Mouse (Mus musculus) forebrain, embryonic 16.5 days (tissue): ENCODE measurements around the gene Kctd18. TPM values are rescaled to one million over a fixed set of nuclear protein-coding genes. Genes with fewer than 3 reads are reported as not detected.
A peak's percentile ranks its signal among the peaks of the same experiment; 100 is the strongest.

ENCODE experiments used
- ATAC-seq: fragments of 200-750 bp; cut with Nextera tagmentation; 2 replicates; pipeline ENCODE4 v1.8.0; 2017; ENCODE audit warnings: mild to moderate bottlenecking, moderate library complexity
- H3K27ac ChIP-seq: fragments of 300-500 bp; sonication (generic); 2 replicates; pipeline ENCODE4 v1.5.1; 2014; ENCODE audit warnings: low read length, control low read depth
- H3K27me3 ChIP-seq: fragments of 300-500 bp; sonication (generic); replicated peaks from 2 replicates; pipeline ENCODE4 v1.6.1; 2014; ENCODE audit warnings: low read length; ENCODE audit not compliant: control insufficient read depth, insufficient read depth
- H3K36me3 ChIP-seq: fragments of 300-500 bp; sonication (generic); 2 replicates; pipeline ENCODE4 v1.6.1; 2014; ENCODE audit not compliant: control insufficient read depth, insufficient read depth
- H3K4me1 ChIP-seq: fragments of 300-500 bp; sonication (generic); replicated peaks from 2 replicates; pipeline ENCODE4 v1.6.1; 2014; ENCODE audit warnings: low read length; ENCODE audit not compliant: control insufficient read depth, insufficient read depth
- H3K4me2 ChIP-seq: fragments of 300-500 bp; sonication (generic); 2 replicates; pipeline ENCODE4 v1.6.1; 2014; ENCODE audit warnings: mild to moderate bottlenecking, low read length, control low read depth
- H3K4me3 ChIP-seq: fragments of 300-500 bp; sonication (generic); replicated peaks from 2 replicates; pipeline ENCODE4 v1.5.1; 2014; ENCODE audit warnings: mild to moderate bottlenecking, low read length, control low read depth
- H3K9ac ChIP-seq: fragments of 300-500 bp; sonication (generic); replicated peaks from 2 replicates; pipeline ENCODE4 v1.6.1; 2014; ENCODE audit warnings: low read depth, low read length, control low read depth
- H3K9me3 ChIP-seq: fragments of 300-500 bp; sonication (generic); 2 replicates; pipeline ENCODE4 v1.6.1; 2016; ENCODE audit warnings: low read length; ENCODE audit not compliant: control insufficient read depth
- WGBS: fragments of 180-500 bp; shearing (Covaris S2); extraction: QIAGEN DNeasy Blood & Tissue Kit; methylation state at CpG from one replicate; pipeline ENCODE4 v1.1.7; 2014; 5-methylcytosine and 5-hydroxymethylcytosine counted together
- polyA plus RNA-seq: library from polyadenylated mRNA; unstranded; fragments of >200 nt; fragmentation: Nextera tagmentation; extraction: Ambion mirVana; gene quantifications from 2 replicates; pipeline ENCODE4 v1.2.1, GENCODE M21; 2015

The Kctd18 gene
- 31.5 and 33.7 TPM in 2 replicates for polyA plus RNA-seq

DNA sequence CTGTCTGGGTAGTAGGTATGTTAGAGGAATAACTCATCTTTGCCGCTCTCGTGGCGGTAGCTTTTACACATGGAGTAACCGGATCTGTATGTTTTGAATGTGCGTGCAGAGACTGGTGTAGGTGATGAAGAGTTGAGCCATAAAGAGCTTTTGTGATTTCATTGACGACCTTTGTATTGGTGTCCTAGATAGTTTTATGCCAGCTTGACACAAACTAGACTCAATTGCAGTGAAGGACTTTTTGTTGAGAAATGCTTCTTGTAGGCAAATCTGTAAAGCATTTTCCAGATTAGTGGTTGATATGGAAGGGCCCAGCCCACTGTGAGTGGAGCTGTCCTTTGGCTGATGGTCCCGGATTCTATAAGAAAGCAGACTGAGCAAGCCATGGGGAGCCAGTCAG, at the start of gene Kctd18:
Kctd18 (minus strand) TSS at position 101 of the 400 bp plus-strand sequence.
- H3K9ac ChIP-seq = no peak within 1 kb of the TSS
- no peak for ATAC-seq
- H3K9me3 ChIP-seq = no peaks in the 10 kb centered on the region
- WGBS = 96% methylated on average over 7 of the region's 7 CpGs
- H3K27me3 ChIP-seq = no peaks in the 10 kb centered on the region
- H3K36me3 ChIP-seq = no peaks in the 10 kb centered on the region
- no peak within 1 kb of the TSS for H3K27ac ChIP-seq
- no peak within 1 kb of the TSS for H3K4me2 ChIP-seq
- no peak within 1 kb of the TSS for H3K4me3 ChIP-seq
- no peaks in the 10 kb centered on the region for H3K4me1 ChIP-seq

DNA sequence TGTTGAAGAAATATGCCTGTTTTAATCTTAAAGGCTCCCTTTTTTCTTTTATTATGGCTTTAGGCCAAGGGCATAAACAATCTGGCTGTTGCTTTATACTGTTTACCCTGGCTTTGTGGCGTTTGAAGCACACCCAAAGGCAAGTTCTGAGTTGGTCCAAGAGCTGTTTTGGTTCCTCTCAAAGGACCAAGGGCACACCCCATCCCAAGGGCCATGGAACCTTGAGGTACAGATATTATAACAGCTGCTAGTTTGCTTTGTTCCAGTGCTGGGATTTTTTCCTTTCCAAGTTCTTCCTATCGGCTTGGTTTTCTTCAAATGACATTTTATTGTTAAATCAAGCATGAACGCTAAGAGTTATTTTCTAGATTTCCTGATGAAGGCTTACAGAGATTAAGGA, 46.9 kb upstream of the Kctd18 start:
- Histone ChIP-seq H3K4me1 (no peaks in the 10 kb centered on the region), H3K36me3 (no peaks in the 10 kb centered on the region), H3K27me3 (no peaks in the 10 kb centered on the region), H3K4me2 (no peak overlapping the region), H3K4me3 (no peak overlapping the region), H3K9ac (no peak overlapping the region), H3K9me3 (no peaks in the 10 kb centered on the region), H3K27ac (no peak overlapping the region)
- no peak for ATAC-seq
- 68% methylated on average over 3 of the region's 3 CpGs for WGBS

DNA sequence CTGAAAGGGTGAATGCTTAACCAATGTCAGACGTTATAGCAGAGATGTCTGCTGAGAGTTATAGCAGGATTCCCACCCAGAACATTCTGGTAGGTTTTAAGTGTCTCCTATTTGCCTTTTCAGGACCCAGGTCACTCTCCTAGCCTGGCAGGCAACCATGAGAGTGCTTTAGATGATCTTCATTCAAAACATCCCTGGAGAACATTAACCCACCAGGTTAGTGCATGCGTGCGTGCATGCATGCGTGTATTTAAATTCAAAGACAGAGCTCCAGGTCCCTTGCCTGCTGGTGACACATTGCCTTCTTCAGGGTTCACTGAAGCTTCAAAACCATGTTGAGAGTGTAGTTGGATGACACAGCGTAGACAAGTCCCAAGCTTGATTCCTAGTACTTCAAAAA, 46.4 kb upstream of the Kctd18 start:
- Histone ChIP-seq H3K4me3 (no peak overlapping the region), H3K9me3 (no peaks in the 10 kb centered on the region), H3K27ac (no peak overlapping the region), H3K27me3 (no peaks in the 10 kb centered on the region), H3K4me1 (no peaks in the 10 kb centered on the region), H3K9ac (no peak overlapping the region), H3K36me3 (no peaks in the 10 kb centered on the region), H3K4me2 (no peak overlapping the region)
- WGBS = 89% methylated on average over 5 of the region's 5 CpGs
- no peak for ATAC-seq

DNA sequence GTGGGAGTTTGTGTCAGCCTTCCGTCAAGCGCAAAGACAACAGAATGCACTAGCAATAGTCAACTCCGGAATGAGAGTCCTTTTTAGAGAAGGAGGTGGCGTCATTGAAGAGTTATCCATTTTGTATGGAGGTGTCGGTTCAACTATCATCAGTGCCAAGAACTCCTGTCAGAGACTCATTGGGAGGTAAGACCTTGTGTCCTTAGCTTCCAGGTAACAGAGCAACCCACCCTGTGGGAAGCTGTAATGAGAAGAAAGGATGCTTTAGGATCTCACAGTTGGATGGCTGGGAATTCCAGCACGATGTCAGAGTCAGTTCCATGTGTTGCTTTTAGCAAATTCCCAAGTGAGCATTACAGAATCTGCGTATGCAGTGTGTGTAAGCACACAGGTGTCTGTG, 43.4 kb upstream of the Kctd18 start:
- 91% methylated on average over 7 of the region's 7 CpGs for WGBS
- no peak overlapping the region for H3K27ac ChIP-seq

DNA sequence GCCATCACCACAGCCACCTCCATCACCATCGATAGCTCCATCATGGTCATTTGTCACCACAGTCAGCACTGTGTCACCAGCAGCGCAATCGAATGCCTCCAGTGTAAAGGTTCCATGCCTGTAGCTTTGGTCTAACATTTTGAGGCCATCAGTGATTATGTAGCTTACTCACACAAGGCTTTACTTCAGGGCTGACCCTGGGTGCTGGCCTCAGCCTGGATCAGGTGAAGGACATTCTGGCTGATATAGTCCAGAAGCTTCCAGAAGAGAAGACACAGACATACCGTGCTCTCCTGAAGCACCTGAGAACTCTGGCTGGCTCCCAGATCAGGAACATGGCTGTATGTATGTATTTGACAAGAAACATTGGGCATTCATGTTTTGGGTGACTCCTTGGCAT, 40.1 kb upstream of the Kctd18 start:
- no peak for ATAC-seq
- H3K36me3 ChIP-seq = no peaks in the 10 kb centered on the region
- 94% methylated on average over 4 of the region's 4 CpGs for WGBS

More for the DNA sequence above, 43.4 kb upstream of the Kctd18 start:
- no peaks in the 10 kb centered on the region for H3K36me3 ChIP-seq
- no peak for ATAC-seq
- H3K9ac ChIP-seq = no peak overlapping the region
- H3K4me3 ChIP-seq = no peak overlapping the region
- H3K9me3 ChIP-seq = no peaks in the 10 kb centered on the region
- H3K4me2 ChIP-seq = no peak overlapping the region
- H3K27me3 ChIP-seq = no peaks in the 10 kb centered on the region
- no peaks in the 10 kb centered on the region for H3K4me1 ChIP-seq

DNA sequence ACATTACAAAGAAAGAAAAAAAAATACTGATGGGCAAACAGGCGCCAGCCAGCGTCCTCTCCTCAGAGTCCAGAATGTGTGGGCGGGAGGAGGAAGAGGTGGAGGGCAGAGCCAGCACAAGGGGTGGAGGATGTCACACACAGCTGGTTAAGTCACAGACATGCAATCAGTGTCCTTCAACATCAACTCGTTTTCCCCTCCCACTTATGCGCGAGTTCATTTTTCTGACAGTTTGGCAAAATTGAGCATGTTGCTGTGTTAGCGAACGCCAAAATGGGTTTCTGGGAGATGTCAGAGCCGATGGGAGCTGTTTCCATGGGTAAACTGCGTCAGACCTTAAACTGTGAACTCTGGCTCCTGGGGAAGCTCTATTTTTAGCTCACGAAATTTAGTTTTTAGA, 38.2 kb upstream of the Kctd18 start:
- Histone ChIP-seq H3K9ac (no peak overlapping the region), H3K4me2 (no peak overlapping the region), H3K27ac (no peak overlapping the region), H3K4me1 (peaks cover 3% of the 10 kb centered on the region; the same call in 1 of the 2 replicates), H3K36me3 (no peaks in the 10 kb centered on the region), H3K9me3 (no peaks in the 10 kb centered on the region), H3K4me3 (no peak overlapping the region), H3K27me3 (no peaks in the 10 kb centered on the region)
- ATAC-seq = peak; percentile 72
- WGBS = 68% methylated on average over 11 of the region's 11 CpGs

More for the DNA sequence above, 40.1 kb upstream of the Kctd18 start:
- Histone ChIP-seq H3K27ac (no peak overlapping the region), H3K9ac (no peak overlapping the region), H3K4me1 (peaks cover 3% of the 10 kb centered on the region; the same call in 1 of the 2 replicates), H3K4me3 (no peak overlapping the region), H3K9me3 (no peaks in the 10 kb centered on the region), H3K27me3 (no peaks in the 10 kb centered on the region), H3K4me2 (no peak overlapping the region)

DNA sequence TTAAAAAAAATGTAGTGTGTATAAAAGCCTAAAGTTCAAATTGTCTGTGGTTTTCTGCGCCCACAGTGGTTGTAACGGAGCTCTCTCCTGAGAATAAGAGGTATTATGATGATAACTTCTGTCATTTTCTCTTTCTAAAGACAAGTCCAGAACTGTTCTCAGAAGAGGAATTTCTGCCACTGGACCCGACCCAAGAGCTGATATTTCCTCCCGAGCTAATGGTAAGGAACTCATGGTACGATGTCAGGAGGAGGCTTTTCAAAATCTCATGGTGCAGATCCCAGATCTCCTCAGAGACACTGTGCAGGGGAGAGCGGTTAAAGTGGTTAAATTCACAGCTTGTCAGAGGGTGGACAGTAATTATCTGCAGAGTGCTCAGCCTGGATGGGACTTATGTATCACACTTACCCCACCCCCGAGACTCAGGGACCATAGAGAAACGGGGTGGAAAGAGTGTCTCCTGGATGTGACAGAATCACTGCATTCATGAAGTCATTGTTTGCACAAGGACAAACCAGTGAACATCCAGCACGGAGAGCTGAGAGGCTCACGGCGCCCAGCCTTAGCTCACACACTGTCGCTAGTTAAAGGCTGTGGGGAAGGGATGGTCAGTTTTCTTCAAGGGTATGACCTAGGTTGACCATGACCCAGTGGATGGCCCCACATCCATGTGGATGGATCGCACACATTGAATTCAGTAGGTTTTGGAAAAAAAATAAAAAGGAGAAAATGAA, 37.5 kb upstream of the Kctd18 start:
- no peak; the same call in 1 of the 2 replicates for ATAC-seq
- Histone ChIP-seq H3K36me3 (no peaks in the 10 kb centered on the region), H3K9ac (no peak overlapping the region), H3K27ac (no peak overlapping the region), H3K4me1 (peaks cover 3% of the 10 kb centered on the region; the same call in 1 of the 2 replicates), H3K4me3 (no peak overlapping the region), H3K27me3 (no peaks in the 10 kb centered on the region), H3K9me3 (no peaks in the 10 kb centered on the region), H3K4me2 (no peak overlapping the region)
- 79% methylated on average over 13 of the region's 13 CpGs for WGBS

DNA sequence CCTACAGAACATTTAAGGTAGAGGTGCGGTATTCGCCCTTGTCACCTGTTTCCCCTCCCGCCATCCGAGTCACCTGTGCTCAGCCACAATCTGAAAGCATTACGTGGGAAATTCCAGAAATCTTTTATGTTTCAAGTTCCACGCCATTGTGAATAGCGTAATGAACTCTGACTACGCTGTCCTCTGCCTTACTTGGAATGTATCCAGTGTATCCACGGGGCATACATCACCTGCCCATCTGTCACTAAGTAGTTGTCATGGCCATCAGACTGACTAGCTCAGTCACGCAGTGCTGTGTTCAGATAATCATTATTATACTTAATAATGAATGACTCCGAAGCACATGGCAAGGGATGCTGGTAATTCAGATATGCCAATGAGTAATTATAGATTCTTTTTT, 36.8 kb upstream of the Kctd18 start:
- ATAC-seq = peak; percentile 43; the same call in 1 of the 2 replicates
- H3K4me3 ChIP-seq = no peak overlapping the region
- no peak overlapping the region for H3K9ac ChIP-seq

DNA sequence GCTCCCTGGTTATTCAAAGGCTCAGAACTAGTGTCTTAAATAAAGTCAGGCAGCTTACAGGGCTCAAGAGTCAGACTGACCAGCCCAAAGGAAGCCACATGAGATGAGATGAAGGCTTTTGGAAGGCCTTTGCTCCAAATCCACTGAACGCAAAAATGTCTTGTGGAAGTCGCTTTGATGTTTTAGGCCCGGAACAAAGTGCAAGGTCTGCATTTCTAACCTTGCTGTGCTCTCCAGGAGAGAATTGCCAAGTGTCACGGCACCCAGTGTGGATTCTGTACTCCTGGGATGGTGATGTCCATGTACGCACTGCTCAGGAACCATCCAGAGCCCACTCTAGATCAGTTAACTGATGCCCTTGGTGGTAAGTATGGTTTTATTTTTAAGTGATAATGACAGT, 30.4 kb upstream of the Kctd18 start:
- no peaks in the 10 kb centered on the region for H3K36me3 ChIP-seq
- no peaks in the 10 kb centered on the region for H3K4me1 ChIP-seq
- H3K27me3 ChIP-seq = no peaks in the 10 kb centered on the region
- H3K27ac ChIP-seq = no peak overlapping the region
- ATAC-seq = no peak
- no peak overlapping the region for H3K9ac ChIP-seq
- H3K4me3 ChIP-seq = no peak overlapping the region
- 93% methylated on average over 5 of the region's 5 CpGs for WGBS
- H3K9me3 ChIP-seq = no peaks in the 10 kb centered on the region
- H3K4me2 ChIP-seq = no peak overlapping the region

More for the DNA sequence above, 36.8 kb upstream of the Kctd18 start:
- Histone ChIP-seq H3K27ac (no peak overlapping the region), H3K4me1 (peaks cover 3% of the 10 kb centered on the region; the same call in 1 of the 2 replicates), H3K36me3 (no peaks in the 10 kb centered on the region), H3K9me3 (no peaks in the 10 kb centered on the region), H3K4me2 (no peak overlapping the region), H3K27me3 (no peaks in the 10 kb centered on the region)
- 74% methylated on average over 11 of the region's 11 CpGs for WGBS
